Mouse (Mus musculus): ENCODE data around the gene Rnf227.

- no peak for TF ChIP-seq TAL1 (IDR thresholded peaks at IDR 0.05; ENCODE audit: low read length)
- no peak for TF ChIP-seq GATA1 (IDR thresholded peaks at IDR 0.05; ENCODE audit: low read length)
These were observed 25.5 kb downstream of the Rnf227 start for GRCm38 (mm10) chr11:69365722-69366121.
